Mouse (Mus musculus): ENCODE results near the gene Deup1.

The Deup1 gene

DNA sequence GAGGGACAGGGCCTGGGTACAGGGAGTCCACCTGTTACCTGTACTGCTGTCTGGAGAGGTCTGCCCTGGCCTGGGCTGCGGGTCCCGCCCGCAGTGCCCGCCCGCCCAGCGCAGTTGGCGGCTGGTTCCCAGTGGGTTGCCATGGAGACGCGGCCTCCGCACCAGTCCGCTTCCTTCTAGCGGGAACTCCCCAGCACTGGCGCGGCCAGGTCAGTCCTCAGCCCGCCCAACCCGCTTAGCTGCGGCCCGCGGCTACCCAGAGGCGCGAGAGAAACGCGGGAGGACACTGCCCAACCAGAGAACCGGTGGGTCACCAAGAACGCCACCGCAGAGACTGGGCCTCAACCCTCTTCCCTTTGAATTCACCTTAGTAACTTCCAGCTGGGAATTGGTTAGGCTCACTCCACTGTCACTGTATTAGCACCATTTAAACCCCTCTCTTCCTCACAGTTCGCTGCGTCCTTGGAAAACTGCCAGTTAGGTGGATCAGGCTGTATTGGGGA lies at the start of gene Deup1:
Gene Deup1 (minus strand): TSS at position 149 of the 503 bp plus-strand sequence.
- no peak for TF ChIP-seq GATA4 (IDR thresholded peaks at IDR 0.05; ENCODE audit: insufficient replicate concordance, low read length)

DNA sequence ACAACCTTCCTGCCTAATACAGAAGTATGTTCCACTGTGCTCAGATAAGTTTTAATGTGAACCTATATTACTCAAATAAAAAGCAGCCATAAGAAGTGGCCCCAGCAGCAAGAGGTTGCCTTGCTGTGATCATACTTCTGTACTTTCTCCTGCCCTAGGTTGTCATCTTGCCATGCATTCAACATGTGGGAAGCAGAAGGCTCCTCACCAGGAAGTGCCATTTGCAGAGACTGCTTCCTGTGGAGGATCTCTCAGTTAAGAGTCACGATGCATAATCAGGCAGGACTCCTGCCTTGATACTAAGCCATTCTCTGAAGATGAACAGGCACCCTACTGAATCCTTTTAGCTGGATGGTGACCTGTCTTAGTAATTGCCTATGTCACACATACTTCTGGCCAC lies 44.5 kb upstream of the Deup1 start:
- no peak for TF ChIP-seq GATA4 (IDR thresholded peaks at IDR 0.05; ENCODE audit: insufficient replicate concordance, low read length)

DNA sequence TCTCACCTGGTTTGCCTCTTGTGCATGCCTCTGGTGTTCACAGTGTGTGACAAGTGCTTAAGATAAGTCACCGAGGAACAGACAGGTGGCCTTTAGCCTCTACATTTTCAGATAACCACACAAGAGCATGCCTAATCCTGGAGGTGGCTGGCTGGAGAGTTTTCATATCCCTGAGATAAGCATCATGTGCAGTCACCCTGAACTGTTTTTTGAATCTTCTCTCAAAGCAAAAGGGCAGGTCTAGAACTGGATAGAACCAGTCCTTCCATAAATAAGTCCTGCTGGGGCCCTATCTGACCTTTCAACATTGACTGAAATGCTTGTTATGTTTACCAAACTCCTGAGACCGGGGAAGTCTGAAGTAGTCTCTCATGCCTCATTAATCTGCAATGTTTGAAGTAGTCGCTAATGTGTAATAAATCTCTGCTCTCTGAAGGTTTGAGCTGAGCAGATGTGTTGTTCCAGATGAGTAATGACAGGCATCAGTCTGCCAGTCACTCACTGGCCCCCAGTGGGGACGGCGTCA lies 42.3 kb upstream of the Deup1 start:
- no peak for TF ChIP-seq GATA4 (IDR thresholded peaks at IDR 0.05; ENCODE audit: insufficient replicate concordance, low read length)

DNA sequence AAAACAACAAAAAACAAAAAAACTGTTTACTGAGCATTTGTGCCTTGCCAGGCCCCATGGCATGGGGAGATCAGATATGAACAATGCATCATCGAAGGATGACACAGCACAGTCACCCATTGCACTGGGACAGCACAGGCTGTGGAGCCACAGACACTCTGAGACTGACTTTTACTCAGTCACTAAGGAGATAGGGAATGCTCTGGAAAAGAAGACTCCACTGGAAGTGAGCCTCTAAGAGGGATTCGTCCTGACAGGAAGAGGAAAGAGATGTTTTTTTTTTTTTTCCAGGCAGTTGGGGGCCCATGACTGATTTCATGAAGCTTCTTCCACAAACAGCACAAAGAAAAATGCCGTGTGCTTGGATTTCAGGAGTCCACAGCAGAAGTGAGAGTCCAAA lies 41.7 kb upstream of the Deup1 start:
- TF ChIP-seq GATA4 (IDR thresholded peaks at IDR 0.05; ENCODE audit: insufficient replicate concordance, low read length) = no peak

DNA sequence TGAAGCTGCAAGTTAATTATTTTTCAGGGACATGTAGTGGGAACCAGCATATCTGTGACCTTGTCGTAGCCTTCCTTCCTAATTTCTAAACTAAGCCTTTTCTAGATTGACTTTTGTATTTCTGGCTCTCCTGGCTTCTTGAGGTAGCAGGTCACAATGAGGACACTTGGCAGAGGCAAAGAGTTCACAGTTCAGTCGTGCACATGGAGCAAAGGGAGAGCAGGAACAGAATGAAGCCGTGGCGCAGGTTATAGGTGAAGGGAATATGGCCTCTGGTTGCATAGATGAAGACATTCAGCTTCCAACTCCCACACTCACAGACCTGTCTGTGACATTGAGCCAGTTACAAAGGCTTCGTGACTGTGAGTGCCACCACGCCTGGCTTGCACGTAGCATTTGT lies 36.9 kb upstream of the Deup1 start:
- peak; percentile 73; the same call in 1 of the 2 replicates for TF ChIP-seq GATA4 (IDR thresholded peaks at IDR 0.05; ENCODE audit: insufficient replicate concordance, low read length)

DNA sequence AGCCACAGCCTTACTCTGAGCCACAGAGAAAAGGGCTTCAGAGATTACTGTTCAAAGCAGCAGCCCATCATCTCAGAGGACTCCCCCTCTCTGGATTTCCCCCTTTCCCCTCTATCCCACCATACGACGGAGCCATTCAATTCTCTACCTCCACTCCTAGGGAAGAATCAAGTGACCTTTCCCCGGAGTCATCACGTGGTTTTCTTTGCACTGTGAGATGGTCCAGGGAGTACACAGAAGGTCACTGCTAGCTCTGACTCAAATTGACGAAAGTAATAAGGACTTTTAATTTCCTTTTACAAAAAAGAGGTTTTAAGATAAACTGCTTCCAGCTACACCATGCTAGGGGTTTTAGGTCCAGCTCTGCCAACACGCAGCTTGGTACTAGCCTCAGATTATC lies 31.3 kb upstream of the Deup1 start:
- no peak for TF ChIP-seq GATA4 (IDR thresholded peaks at IDR 0.05; ENCODE audit: insufficient replicate concordance, low read length)

DNA sequence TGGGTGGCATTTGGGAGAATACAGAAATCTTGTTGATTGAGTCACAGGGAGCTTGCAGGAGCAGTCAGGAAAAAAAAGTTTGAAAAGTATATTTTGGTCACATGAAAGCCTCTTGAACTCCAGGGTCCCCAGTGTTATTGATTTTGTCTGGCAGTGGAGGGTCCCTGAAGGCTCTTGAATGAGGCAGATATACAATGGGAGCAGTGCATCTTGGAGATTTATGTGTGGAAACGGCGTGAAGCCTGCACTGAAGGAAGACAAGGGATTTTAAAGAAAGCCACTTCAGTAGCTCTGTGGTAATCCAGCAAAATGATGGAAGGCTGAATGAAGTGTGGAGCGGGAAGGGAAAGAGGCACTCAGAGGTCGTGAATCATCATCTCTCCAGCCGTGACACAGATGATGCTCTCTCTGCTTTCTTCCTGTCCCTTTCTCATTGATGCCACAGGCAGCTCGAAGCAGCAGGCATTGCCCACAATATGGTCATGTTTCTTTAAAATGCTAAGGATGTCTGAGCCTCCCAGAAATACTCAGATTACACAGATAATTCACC lies 30.6 kb upstream of the Deup1 start:
- no peak for TF ChIP-seq GATA4 (IDR thresholded peaks at IDR 0.05; ENCODE audit: insufficient replicate concordance, low read length)

DNA sequence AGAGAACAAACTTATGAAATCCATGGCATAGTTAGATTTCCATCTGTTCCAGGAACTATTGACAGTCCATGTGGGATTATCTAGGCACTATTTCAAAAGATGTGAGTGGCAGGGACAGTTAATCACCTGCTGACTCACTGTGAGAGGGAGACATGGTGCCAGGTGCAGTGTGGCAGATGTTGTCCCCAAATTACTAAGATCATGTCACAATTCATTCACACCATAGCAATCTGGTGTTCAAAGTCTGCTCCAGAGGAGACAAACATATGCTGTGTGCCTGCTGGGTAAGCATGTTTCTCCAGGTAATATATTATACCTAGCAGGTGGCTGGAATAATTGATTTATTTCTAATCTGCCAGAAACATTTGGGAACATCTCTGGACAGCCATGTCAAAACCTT lies 25.3 kb upstream of the Deup1 start:
- no peak for TF ChIP-seq GATA4 (IDR thresholded peaks at IDR 0.05; ENCODE audit: insufficient replicate concordance, low read length)

DNA sequence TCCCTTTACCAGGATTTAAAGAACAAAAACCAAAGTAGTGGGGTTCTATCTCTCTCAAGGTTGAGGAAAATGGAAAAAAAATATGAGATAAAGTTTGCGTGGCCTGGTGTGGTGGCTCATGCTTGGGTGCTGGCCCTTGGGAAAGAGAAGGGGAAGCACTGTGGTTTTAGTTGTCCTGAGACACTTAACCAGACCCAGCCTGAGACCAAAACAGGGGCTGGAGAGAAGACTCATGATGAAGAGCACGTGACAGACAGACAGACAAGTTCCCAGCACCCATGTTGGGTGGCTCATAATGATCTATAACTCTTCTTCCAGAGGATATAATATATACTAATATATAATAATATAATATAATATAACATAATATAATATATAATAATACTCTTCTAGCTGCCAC lies 22.2 kb upstream of the Deup1 start:
- no peak for TF ChIP-seq GATA4 (IDR thresholded peaks at IDR 0.05; ENCODE audit: insufficient replicate concordance, low read length)

DNA sequence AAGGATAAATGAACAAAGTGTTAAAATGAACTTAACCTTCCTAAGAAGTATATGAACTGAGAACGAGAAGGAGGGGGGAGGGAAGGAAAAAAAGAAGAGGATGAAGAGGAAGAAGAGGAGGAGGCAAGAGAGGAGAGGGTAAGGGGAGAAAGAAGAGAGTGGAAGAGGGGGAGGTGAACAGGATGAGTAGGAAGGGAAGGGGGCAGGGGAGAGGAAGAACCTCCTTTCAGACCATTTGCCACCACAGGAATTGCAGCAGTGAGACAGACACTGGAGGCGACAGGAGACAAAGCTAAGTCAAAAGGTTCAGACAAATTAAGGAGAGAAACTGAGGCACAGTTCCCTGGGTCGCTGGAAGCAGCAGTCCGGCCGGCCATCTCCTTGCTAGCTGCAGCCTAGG lies 349 bp downstream of the Deup1 start:
- TF ChIP-seq GATA4 (IDR thresholded peaks at IDR 0.05; ENCODE audit: insufficient replicate concordance, low read length) = no peak

DNA sequence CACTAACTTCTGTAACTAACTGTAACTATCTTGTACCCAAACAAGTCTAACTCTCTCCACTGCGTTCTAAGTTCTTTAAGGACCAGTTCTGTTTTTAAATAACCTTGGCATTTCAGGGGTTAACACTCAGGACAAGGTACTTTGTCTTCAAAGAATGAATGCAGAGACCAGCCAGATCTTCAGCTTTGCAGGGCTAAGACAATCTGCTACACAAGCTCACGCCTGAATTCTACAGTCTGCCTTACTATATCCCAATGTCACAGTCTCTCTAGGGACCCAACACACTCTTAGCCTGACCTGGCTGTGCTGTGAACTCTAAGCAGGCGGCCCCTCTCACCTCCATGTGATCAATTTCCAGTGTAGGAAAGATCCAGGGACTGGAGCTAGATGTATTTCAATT lies 3.0 kb downstream of the Deup1 start:
- TF ChIP-seq GATA4 (IDR thresholded peaks at IDR 0.05; ENCODE audit: insufficient replicate concordance, low read length) = no peak

DNA sequence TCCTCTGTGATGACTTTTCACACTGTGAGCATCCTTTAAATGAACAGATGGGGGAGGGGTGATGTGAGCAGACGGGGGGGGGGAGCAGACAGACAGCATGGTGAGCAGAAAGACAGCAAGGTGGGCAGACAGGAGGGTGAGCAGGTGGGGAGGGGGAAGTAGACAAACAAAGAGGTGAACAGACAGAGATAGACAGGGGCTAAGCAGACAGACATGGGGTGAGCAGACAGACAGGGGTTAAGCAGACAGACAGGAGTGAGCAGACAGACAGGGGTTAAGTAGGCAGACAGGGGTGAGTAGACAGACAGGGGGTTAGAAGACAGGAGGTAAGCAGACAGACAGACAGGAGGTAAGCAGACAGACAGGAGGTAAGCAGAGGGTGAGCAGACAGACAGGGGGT lies 8.0 kb downstream of the Deup1 start:
- no peak for TF ChIP-seq GATA4 (IDR thresholded peaks at IDR 0.05; ENCODE audit: insufficient replicate concordance, low read length)

DNA sequence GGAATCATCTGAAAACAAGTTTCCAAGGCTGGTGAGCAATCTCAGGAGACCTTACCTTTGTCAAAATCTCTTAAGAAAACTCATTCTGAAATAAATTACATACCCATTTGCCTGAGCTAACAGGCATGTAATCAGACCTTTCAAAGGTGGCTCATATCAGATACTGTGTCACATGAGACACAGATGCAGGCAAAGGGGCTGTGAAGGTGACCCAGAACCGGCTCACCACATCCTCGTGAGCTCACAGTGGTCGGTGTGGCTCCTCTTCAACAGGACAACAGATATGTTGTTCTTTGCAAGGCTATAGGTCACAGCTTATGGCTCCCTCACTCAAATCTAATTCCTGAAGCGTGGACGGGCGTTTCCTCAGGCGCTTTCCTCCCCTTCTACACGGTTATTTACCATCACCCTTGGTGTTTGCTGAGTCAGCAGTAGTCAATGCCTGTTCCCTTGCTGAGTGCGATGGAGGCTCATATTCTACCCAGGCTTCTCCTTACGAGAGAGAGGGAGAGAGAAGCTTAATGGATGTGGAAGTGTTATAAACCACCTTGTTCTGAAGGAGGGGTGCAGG lies 8.6 kb downstream of the Deup1 start:
- no peak for TF ChIP-seq GATA4 (IDR thresholded peaks at IDR 0.05; ENCODE audit: insufficient replicate concordance, low read length)

DNA sequence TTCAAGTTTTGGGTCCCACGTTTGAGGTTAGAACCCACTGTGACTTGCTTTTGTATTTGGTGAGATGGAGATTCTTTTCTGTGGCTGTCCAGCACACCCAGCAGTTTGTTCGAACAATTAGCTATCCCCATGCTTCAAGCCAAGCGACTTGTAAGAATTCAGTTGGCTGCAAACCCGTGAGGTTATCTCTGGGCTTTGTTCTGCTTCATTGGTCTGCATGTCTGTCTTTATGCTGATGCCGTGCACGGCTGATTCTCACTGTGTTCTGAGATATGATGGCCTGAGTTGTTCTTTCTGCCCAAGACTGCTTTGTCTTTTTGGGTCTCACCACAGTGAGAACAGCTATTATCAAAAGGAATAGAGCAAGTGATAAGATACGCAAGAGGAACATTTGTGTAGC lies 10.7 kb downstream of the Deup1 start:
- TF ChIP-seq GATA4 (IDR thresholded peaks at IDR 0.05; ENCODE audit: insufficient replicate concordance, low read length) = peak; percentile 48; the same call in 1 of the 2 replicates

DNA sequence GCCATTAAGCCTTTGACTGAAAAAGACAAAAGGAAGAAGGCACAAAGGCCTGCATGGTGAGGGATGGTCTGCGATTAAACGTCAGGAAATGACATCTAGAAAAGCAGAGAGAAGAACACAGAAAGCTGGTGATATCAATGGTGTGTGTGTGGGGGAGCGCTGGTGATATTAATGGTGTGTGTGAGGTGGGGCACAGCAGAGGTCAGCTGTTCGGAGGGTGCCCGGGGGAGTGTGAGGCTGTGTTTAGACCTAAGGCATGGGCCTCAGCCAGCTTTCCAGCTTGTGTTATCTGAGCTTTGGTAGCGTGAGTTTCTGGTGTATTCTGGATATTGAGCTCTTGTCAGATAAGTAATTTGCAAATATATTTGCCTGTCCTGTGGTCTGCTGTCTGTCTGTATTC lies 11.3 kb downstream of the Deup1 start:
- no peak for TF ChIP-seq GATA4 (IDR thresholded peaks at IDR 0.05; ENCODE audit: insufficient replicate concordance, low read length)

DNA sequence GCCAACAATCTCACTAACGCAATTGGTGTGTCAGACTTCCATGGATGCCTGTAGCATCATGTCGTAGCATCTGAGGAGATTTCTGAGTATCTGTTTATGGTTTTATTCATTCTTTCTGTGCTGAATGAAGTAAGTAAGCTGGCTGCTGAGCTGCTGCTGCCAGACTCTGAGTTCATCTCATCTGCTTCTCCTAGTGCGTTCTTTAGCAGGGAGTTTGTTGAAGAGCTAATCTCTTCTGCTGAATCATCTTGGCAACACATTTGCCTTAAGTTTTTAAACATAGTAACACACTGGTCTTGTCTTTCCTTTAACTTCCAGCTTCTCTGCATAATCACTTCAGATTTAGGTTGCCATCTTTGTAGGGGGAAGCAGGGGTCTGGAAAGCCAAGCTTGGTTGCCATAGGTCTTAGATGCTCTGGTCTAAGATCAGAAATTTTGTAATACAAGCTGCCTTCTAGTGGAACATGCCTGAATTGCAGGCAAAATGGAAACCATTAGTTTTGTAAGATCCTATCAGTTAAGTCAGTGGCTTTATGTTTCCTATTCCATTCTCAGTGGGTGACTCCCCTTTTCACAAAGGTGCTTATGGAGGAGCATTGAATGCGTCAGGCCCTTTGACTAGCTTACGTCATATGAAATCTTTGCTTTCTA lies 18.3 kb downstream of the Deup1 start:
- TF ChIP-seq GATA4 (IDR thresholded peaks at IDR 0.05; ENCODE audit: insufficient replicate concordance, low read length) = no peak

All from liver, adult (tissue).